ENCODE assay signal across 8 mouse cellular contexts in the genomic region with DNA sequence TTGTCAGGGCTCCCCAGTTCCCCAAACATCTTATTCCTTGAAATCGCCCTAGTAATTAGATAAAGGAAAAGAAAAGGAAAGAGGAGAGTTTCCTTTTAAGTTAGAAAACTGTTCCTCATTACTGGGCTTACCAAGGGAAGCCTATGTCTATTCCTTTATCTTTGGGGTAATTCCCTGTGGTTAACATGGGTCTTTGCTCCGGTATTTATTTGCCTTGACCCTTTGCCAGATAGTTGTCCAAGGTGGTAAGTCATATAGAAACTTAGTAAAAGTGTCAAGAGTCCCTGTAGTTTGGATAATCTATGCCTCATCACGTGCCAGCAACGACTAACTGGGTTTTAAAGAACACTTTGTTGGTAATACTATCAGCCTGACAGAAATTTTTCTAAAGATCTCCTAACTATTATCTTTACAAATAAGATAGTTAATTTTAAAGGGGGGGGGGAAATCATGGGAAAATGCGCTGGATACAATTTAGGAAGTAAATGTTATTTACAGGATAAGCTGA. TPM values are rescaled to one million over a fixed set of nuclear protein-coding genes. Genes with fewer than 3 reads are reported as not detected.
DNase-seq lines count a peak whose midpoint lies in the region; ATAC-seq and TF ChIP-seq lines count a peak whose summit lies in the region.

No protein-coding gene starts in this region.

- H3K27me3 ChIP-seq in heart, embryonic 10.5 days (ENCODE audit: insufficient read depth, poor library complexity, severe bottlenecking), result peaks cover 49% of the 10 kb centered on the region
- H3K27me3 ChIP-seq in E14TG2a.4 (ENCODE audit: insufficient read depth, low read length), result peaks cover 40% of the 10 kb centered on the region
- H3K27me3 ChIP-seq in hindbrain, embryonic 11.5 days (ENCODE audit: control insufficient read depth, insufficient read depth, low read length), result peaks cover 9% of the 10 kb centered on the region
- H3K27me3 ChIP-seq in liver, embryonic 15.5 days, result peaks cover 40% of the 10 kb centered on the region

- TF ChIP-seq CTCF in E14TG2a.4 (conservative IDR thresholded peaks at IDR 0.05; ENCODE audit: low read length), result no peak

- WGBS in heart, embryonic 10.5 days, result 17% methylated on average over 5 of the region's 5 CpGs
- WGBS in hindbrain, embryonic 11.5 days, result 21% methylated on average over 5 of the region's 5 CpGs
- 20% methylated on average over 5 of the region's 5 CpGs for WGBS in liver, embryonic 15.5 days (ENCODE audit: insufficient replicate concordance)

- H3K27ac ChIP-seq in heart, embryonic 10.5 days, result peak overlapping the region; percentile 91
- H3K27ac ChIP-seq in hindbrain, embryonic 11.5 days (ENCODE audit: low read depth, low read length), result no peak overlapping the region
- no peak overlapping the region for H3K27ac ChIP-seq in liver, embryonic 15.5 days (replicated peaks)

- H3K36me3 ChIP-seq in heart, embryonic 10.5 days, result no peaks in the 10 kb centered on the region
- no peaks in the 10 kb centered on the region for H3K36me3 ChIP-seq in E14TG2a.4 (ENCODE audit: insufficient read depth, low read length)
- no peaks in the 10 kb centered on the region for H3K36me3 ChIP-seq in hindbrain, embryonic 11.5 days (ENCODE audit: control insufficient read depth, insufficient read depth, low read length)
- no peaks in the 10 kb centered on the region for H3K36me3 ChIP-seq in liver, embryonic 15.5 days (replicated peaks)

- no peak for DNase-seq in heart, embryonic 10.5 days (ENCODE audit: low spot score)
- DNase-seq in heart, postnatal 25 days (ENCODE audit: low spot score), result no peak
- no peak for DNase-seq in hindbrain, embryonic 11.5 days (ENCODE audit: low spot score)
- DNase-seq in right cerebral cortex, postnatal 14 days, result no peak
- DNase-seq in urinary bladder, postnatal 36 days (ENCODE audit: low spot score in 2 of 2), result no peak
- DNase-seq in thymus, postnatal 14 days, result no peak

- H3K4me1 ChIP-seq in heart, embryonic 10.5 days, result peaks cover 20% of the 10 kb centered on the region
- H3K4me1 ChIP-seq in E14TG2a.4 (replicated peaks; ENCODE audit: low read depth, low read length), result peaks cover 15% of the 10 kb centered on the region; the same call in 1 of the 2 replicates
- peaks cover 9% of the 10 kb centered on the region; the same call in 1 of the 2 replicates for H3K4me1 ChIP-seq in hindbrain, embryonic 11.5 days (replicated peaks; ENCODE audit: control insufficient read depth, insufficient read depth, low read length)
- peaks cover 14% of the 10 kb centered on the region; the same call in 1 of the 2 replicates for H3K4me1 ChIP-seq in liver, embryonic 15.5 days (replicated peaks)

- intact Hi-C loops in heart, postnatal 25 days (cut with DNase I), result loop anchor here (5.0 kb wide), 1 partner anchor 280 kb away; no protein-coding TSS in a partner anchor

- no peaks in the 10 kb centered on the region for H3K9me3 ChIP-seq in heart, embryonic 10.5 days
- no peaks in the 10 kb centered on the region for H3K9me3 ChIP-seq in E14TG2a.4 (ENCODE audit: low read length)
- no peaks in the 10 kb centered on the region for H3K9me3 ChIP-seq in hindbrain, embryonic 11.5 days (ENCODE audit: control insufficient read depth, low read length)
- no peaks in the 10 kb centered on the region for H3K9me3 ChIP-seq in liver, embryonic 15.5 days (replicated peaks)

- H3K4me3 ChIP-seq in heart, embryonic 10.5 days, result peak overlapping the region; percentile 81
- peak overlapping the region; percentile 81 for H3K4me3 ChIP-seq in E14TG2a.4 (replicated peaks; ENCODE audit: low read length)
- peak overlapping the region; percentile 59 for H3K4me3 ChIP-seq in hindbrain, embryonic 11.5 days (ENCODE audit: low read depth, low read length)
- H3K4me3 ChIP-seq in liver, embryonic 15.5 days (replicated peaks), result no peak overlapping the region

- ATAC-seq in hindbrain, embryonic 11.5 days (ENCODE audit: low FRiP score), result no peak
- no peak for ATAC-seq in liver, embryonic 15.5 days (ENCODE audit: insufficient read depth)

- peak overlapping the region; percentile 77; the same call in 1 of the 2 replicates for H3K9ac ChIP-seq in hindbrain, embryonic 11.5 days (ENCODE audit: low read depth, low read length)
- no peak overlapping the region for H3K9ac ChIP-seq in liver, embryonic 15.5 days

- peak overlapping the region; percentile 73 for H3K4me2 ChIP-seq in hindbrain, embryonic 11.5 days (replicated peaks; ENCODE audit: low read depth, low read length)
- H3K4me2 ChIP-seq in liver, embryonic 15.5 days, result peak overlapping the region; percentile 74; the same call in 1 of the 2 replicates

RNA-seq across cellular contexts. Expression of a gene that starts 0.4 kb away (rescaled TPM):
- 0.62 and 2.6 TPM in 2 replicates for polyA plus RNA-seq in heart, embryonic 10.5 days (2016; fragmentation: Nextera tagmentation; extraction: Ambion mirVana)
- total RNA-seq in heart, postnatal 25 days (2021), result under 1 TPM in 1 of 2 experiments, not detected in 1; 0.16 TPM
- polyA plus RNA-seq in hindbrain, embryonic 11.5 days (2014; fragmentation: Nextera tagmentation; extraction: Ambion mirVana), result 0.76 and 1.6 TPM in 2 replicates
- not detected in 2 replicates for polyA plus RNA-seq in liver, embryonic 15.5 days (2015; fragmentation: Nextera tagmentation; extraction: Ambion mirVana)

RNA-seq across cellular contexts. Expression of a gene that starts 1.7 kb away (rescaled TPM):
- 1.3 and 2.9 TPM in 2 replicates for polyA plus RNA-seq in heart, embryonic 10.5 days (2016; fragmentation: Nextera tagmentation; extraction: Ambion mirVana)
- total RNA-seq in heart, postnatal 25 days (2021), result under 1 TPM; 0.31 to 0.39 TPM
- polyA plus RNA-seq in hindbrain, embryonic 11.5 days (2014; fragmentation: Nextera tagmentation; extraction: Ambion mirVana), result 2.0 and 2.2 TPM in 2 replicates
- polyA plus RNA-seq in liver, embryonic 15.5 days (2015; fragmentation: Nextera tagmentation; extraction: Ambion mirVana), result 0.14 and 0.16 TPM in 2 replicates
